Mouse (Mus musculus) ES-Bruce4 (cell line): ENCODE results near the gene Arid3c. TPM values are rescaled to one million over a fixed set of nuclear protein-coding genes. Genes with fewer than 3 reads are reported as not detected.

Experiments
- H3K27ac ChIP-seq: 2 replicates; pipeline ENCODE4 v1.5.1; 2012; ENCODE audit warnings: low read length, inconsistent platforms; ENCODE audit not compliant: insufficient read depth
- H3K27me3 ChIP-seq: 2 replicates; pipeline ENCODE4 v1.6.1; 2012; ENCODE audit warnings: mild to moderate bottlenecking, low read length, inconsistent platforms; ENCODE audit not compliant: control insufficient read depth, poor library complexity, insufficient read depth, severe bottlenecking
- H3K36me3 ChIP-seq: 2 replicates; pipeline ENCODE4 v1.6.1; 2012; ENCODE audit warnings: inconsistent platforms, mild to moderate bottlenecking, low read length, moderate library complexity; ENCODE audit not compliant: control insufficient read depth, poor library complexity, insufficient read depth, severe bottlenecking
- H3K4me1 ChIP-seq: one replicate; pipeline ENCODE4 v1.8.1; 2011; ENCODE audit warnings: low read length; ENCODE audit not compliant: control insufficient read depth, insufficient read depth
- H3K4me3 ChIP-seq: 2 replicates; pipeline ENCODE4 v1.5.1; 2011; ENCODE audit warnings: low read depth, mild to moderate bottlenecking, low read length
- H3K9ac ChIP-seq: 2 replicates; pipeline ENCODE4 v1.6.1; 2012; ENCODE audit warnings: low read depth, mild to moderate bottlenecking, inconsistent platforms; ENCODE audit not compliant: poor library complexity, severe bottlenecking
- H3K9me3 ChIP-seq: replicated peaks from 2 replicates; pipeline ENCODE4 v1.6.1; 2012; ENCODE audit warnings: mild to moderate bottlenecking, low read length, inconsistent platforms; ENCODE audit not compliant: control insufficient read depth, poor library complexity, insufficient read depth, severe bottlenecking
- CTCF ChIP-seq: IDR thresholded peaks from one replicate; pipeline ENCODE4 v1.8.1; 2011; ENCODE audit warnings: low read depth, low read length
- EP300 ChIP-seq: IDR thresholded peaks from 2 replicates; pipeline ENCODE4 v1.6.1; 2011; ENCODE audit warnings: low read depth, low read length; ENCODE audit not compliant: insufficient read depth
- POLR2A ChIP-seq: IDR thresholded peaks from one replicate; pipeline ENCODE4 v1.8.1; 2011; ENCODE audit warnings: low read length; ENCODE audit not compliant: insufficient read depth
- polyA plus RNA-seq: library from polyadenylated mRNA; stranded (reverse); fragments of >200 nt; gene quantifications from 2 replicates; pipeline ENCODE4 v1.2.4, GENCODE M21; 2011; ENCODE audit warnings: low read depth; ENCODE audit not compliant: missing spikeins, insufficient read depth, insufficient read length

Gene Arid3c
- polyA plus RNA-seq, 1 experiment = 0.69 TPM

DNA sequence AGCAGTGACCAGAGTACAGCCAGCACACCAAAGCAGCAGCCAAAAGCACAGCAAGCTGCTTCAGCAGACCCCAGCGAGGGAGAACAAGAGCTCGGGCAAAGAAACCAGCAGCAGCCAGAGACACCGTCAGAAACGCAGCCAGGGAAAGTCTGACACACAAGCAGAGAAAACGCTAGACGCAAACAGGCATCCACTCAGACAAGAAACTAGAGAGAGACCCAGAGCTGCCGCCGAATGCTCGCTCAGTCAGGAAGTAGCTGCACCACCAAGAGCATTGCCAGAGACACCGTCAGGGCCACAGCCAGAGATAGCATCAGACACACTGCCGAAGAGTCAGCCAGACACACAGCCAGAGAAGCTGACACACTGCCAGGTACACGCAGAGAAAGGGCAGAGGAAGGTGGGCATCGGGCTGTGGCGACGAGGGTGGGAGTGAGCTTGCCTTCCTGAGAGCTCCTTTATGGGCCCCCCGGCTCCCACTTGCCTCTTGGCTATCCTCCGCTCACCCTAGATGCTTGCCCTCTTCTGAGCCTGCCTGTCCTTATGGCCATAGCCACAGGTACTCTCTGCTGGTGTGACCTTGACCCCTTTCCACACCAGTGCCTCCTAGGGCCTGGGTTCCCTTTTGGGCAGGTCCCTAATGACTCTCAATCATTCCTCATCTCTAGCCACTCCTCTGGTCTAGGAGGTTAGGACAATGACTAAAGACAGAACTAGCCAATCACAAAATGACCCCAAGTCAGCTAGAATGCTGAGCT, 54.5 kb downstream of the Arid3c start:
- Histone ChIP-seq H3K4me1 (peaks cover 2% of the 10 kb centered on the region), H3K27me3 (no peaks in the 10 kb centered on the region), H3K36me3 (no peaks in the 10 kb centered on the region), H3K4me3 (no peak overlapping the region), H3K9me3 (no peaks in the 10 kb centered on the region), H3K9ac (no peak overlapping the region), H3K27ac (no peak overlapping the region)
- TF ChIP-seq EP300 = no peak
- no peak for TF ChIP-seq POLR2A
- TF ChIP-seq CTCF = no peak

Other genes with a start within 250 kb of the Arid3c start
- gene AI464131, start 228.1 kb downstream of the Arid3c start, polyA plus RNA-seq = 3.8 and 3.9 TPM in 2 replicates
- gene 1110017D15Rik, start 213.8 kb downstream of the Arid3c start, polyA plus RNA-seq = not detected in 2 replicates
- 3.8 and 4.3 TPM in 2 replicates for gene Fam219a, start 161.6 kb downstream of the Arid3c start, polyA plus RNA-seq
- 4.3 and 7.3 TPM in 2 replicates for gene Dnaic1, start 161.4 kb downstream of the Arid3c start, polyA plus RNA-seq
- gene Enho, start 90.8 kb downstream of the Arid3c start, polyA plus RNA-seq = 5.3 and 5.4 TPM in 2 replicates
- 23.9 and 27.1 TPM in 2 replicates for gene Cntfr, start 34.1 kb downstream of the Arid3c start, polyA plus RNA-seq
- 4.5 and 4.7 TPM in 2 replicates for gene Il11ra1, start 31.2 kb downstream of the Arid3c start, polyA plus RNA-seq
- 23.5 and 23.8 TPM in 2 replicates for gene Rpp25l, start 17.6 kb downstream of the Arid3c start, polyA plus RNA-seq
- 65.1 and 67.6 TPM in 2 replicates for gene Dctn3, start 8.0 kb downstream of the Arid3c start, polyA plus RNA-seq
- gene Galt, start 24.1 kb upstream of the Arid3c start, polyA plus RNA-seq = 21.7 and 21.9 TPM in 2 replicates
- gene Sigmar1, start 25.0 kb upstream of the Arid3c start, polyA plus RNA-seq = 62.6 and 63.1 TPM in 2 replicates
- 28.4 and 32.8 TPM in 2 replicates for gene Ccl27a, start 43.1 kb upstream of the Arid3c start, polyA plus RNA-seq
- not detected in 2 replicates for gene Gm21541, start 172.5 kb upstream of the Arid3c start, polyA plus RNA-seq
- 0.94 and 2.3 TPM in 2 replicates for gene Gm20878, start 210.4 kb upstream of the Arid3c start, polyA plus RNA-seq
- gene Fam205a4, start 234.9 kb upstream of the Arid3c start, polyA plus RNA-seq = not detected in 2 replicates